Mouse (Mus musculus) forebrain, embryonic 14.5 days (tissue): Measurements from ENCODE around the gene Adcy5. TPM values are rescaled to one million over a fixed set of nuclear protein-coding genes. Genes with fewer than 3 reads are reported as not detected.

Experiments
- ATAC-seq: fragments of 200-750 bp; cut with Nextera tagmentation; 2 replicates; pipeline ENCODE4 v1.8.0; 2017; ENCODE audit warnings: mild to moderate bottlenecking, moderate library complexity
- DNase-seq: peaks from one replicate; pipeline ENCODE4 v3.0.0-alpha.2; 2015; ENCODE audit warnings: low spot score
- H3K27ac ChIP-seq: fragments of 300-500 bp; sonication (generic); 2 replicates; pipeline ENCODE4 v1.5.1; 2014; ENCODE audit warnings: low read depth, mild to moderate bottlenecking, control low read depth, low read length, moderate library complexity
- H3K27me3 ChIP-seq: fragments of 300-500 bp; sonication (generic); replicated peaks from 2 replicates; pipeline ENCODE4 v1.6.1; 2014; ENCODE audit warnings: low read length, control low read depth, mixed read lengths; ENCODE audit not compliant: control insufficient read depth, insufficient read depth
- H3K36me3 ChIP-seq: fragments of 300-500 bp; sonication (generic); 2 replicates; pipeline ENCODE4 v1.6.1; 2014; ENCODE audit warnings: low read length, control low read depth; ENCODE audit not compliant: control insufficient read depth, insufficient read depth
- H3K4me1 ChIP-seq: fragments of 300-500 bp; sonication (generic); 2 replicates; pipeline ENCODE4 v1.6.1; 2014; ENCODE audit warnings: antibody characterized with exemption, low read length, control low read depth; ENCODE audit not compliant: control insufficient read depth, insufficient read depth
- H3K4me2 ChIP-seq: fragments of 300-500 bp; sonication (generic); 2 replicates; pipeline ENCODE4 v1.6.1; 2014; ENCODE audit warnings: mild to moderate bottlenecking, control low read depth, low read length
- H3K4me3 ChIP-seq: fragments of 300-500 bp; sonication (generic); 2 replicates; pipeline ENCODE4 v1.5.1; 2014; ENCODE audit warnings: low read depth, low read length, control low read depth
- H3K9ac ChIP-seq: fragments of 300-500 bp; sonication (generic); 2 replicates; pipeline ENCODE4 v1.6.1; 2014; ENCODE audit warnings: mild to moderate bottlenecking, low read length, control low read depth, moderate library complexity
- H3K9me3 ChIP-seq: fragments of 300-500 bp; sonication (generic); replicated peaks from 2 replicates; pipeline ENCODE4 v1.6.1; 2016; ENCODE audit warnings: low read length, control low read depth, mixed read lengths; ENCODE audit not compliant: control insufficient read depth
- WGBS: fragments of 180-500 bp; shearing (Covaris S2); extraction: QIAGEN DNeasy Blood & Tissue Kit; methylation state at CpG from one replicate; pipeline ENCODE4 v1.1.7; 2014; 5-methylcytosine and 5-hydroxymethylcytosine counted together
- polyA plus RNA-seq: library from polyadenylated mRNA; unstranded; fragments of >200 nt; fragmentation: Nextera tagmentation; extraction: Ambion mirVana; gene quantifications from 2 replicates; pipeline ENCODE4 v1.2.1, GENCODE M21; 2014

Gene Adcy5
- polyA plus RNA-seq, 1 experiment from 2014 or later, result 4.4 TPM

DNA sequence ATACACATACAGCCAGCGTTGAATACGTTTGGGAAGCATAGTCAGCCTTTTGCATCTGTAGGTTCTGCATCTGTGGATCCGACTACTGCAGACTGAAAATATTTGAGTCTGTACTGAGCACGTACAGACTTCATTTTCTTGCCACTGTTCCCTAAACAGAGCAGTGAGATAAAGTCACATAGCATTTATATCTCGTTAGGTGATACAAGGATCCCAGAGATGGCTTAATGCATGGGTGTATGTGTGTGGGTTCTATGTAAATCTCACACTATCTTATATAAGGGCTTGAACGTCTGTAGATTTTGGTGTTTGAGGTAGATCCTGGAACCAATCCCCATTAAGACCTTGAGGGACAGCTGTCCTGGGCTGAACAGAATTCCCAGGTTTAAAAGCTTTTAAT lies 10.7 kb downstream of the Adcy5 start:
- Histone ChIP-seq H3K4me2 (no peak overlapping the region), H3K36me3 (no peaks in the 10 kb centered on the region), H3K9ac (no peak overlapping the region), H3K4me1 (peaks cover 17% of the 10 kb centered on the region), H3K27ac (no peak overlapping the region), H3K9me3 (no peaks in the 10 kb centered on the region), H3K4me3 (no peak overlapping the region), H3K27me3 (no peaks in the 10 kb centered on the region)
- DNase-seq, result no peak
- no peak for ATAC-seq
- 83% methylated on average over 6 of the region's 6 CpGs for WGBS

DNA sequence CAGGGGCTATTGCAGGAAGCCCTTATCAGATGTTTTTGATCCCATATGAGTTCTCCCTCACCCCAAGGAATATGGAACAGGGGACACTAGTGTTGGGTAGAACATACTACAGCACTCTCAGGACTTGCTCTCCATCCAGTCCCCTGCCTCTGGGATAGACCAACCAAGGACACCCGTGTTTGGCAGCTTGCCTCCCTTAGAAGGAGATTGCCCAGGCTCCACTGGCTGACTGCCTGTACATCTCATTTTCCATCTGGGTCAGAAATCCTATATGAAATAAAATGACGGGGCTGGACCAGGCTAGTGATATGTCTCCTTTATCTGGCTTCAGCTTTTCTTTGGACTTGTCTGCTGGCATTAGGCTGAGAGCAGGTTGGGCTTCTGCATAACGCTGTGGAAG lies 11.1 kb downstream of the Adcy5 start:
- WGBS, result 71% methylated on average over 3 of the region's 3 CpGs
- Histone ChIP-seq H3K4me1 (peaks cover 13% of the 10 kb centered on the region), H3K27me3 (no peaks in the 10 kb centered on the region), H3K9me3 (no peaks in the 10 kb centered on the region), H3K27ac (no peak overlapping the region), H3K36me3 (no peaks in the 10 kb centered on the region), H3K4me3 (no peak overlapping the region), H3K9ac (no peak overlapping the region), H3K4me2 (no peak overlapping the region)
- DNase-seq, result no peak
- no peak for ATAC-seq

DNA sequence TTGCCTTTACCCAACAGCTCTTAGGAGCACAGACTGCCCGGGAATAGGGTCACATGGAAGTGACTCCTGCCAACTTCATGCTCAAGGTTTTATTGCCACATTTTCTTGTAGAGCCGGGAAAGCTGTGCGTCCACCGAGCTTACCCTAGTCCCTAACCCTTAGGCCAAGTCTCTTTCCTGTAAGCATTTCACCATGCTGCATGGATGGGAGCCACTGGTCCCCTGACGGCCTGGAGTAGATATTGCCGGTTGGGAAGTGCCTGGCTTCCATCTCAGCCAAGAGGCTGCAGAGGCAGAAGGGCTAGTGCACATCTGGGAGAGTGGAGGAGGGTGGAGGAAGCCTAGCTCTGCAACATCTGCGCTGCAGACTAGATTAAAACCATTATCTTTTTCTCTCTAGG lies 14.8 kb downstream of the Adcy5 start:
- Histone ChIP-seq H3K36me3 (no peaks in the 10 kb centered on the region), H3K4me2 (no peak overlapping the region), H3K4me1 (peaks cover 3% of the 10 kb centered on the region; the same call in 1 of the 2 replicates), H3K9ac (no peak overlapping the region), H3K9me3 (no peaks in the 10 kb centered on the region), H3K27me3 (no peaks in the 10 kb centered on the region), H3K4me3 (no peak overlapping the region), H3K27ac (no peak overlapping the region)
- WGBS, result 88% methylated on average over 7 of the region's 7 CpGs
- DNase-seq (no peak), ATAC-seq (no peak)

DNA sequence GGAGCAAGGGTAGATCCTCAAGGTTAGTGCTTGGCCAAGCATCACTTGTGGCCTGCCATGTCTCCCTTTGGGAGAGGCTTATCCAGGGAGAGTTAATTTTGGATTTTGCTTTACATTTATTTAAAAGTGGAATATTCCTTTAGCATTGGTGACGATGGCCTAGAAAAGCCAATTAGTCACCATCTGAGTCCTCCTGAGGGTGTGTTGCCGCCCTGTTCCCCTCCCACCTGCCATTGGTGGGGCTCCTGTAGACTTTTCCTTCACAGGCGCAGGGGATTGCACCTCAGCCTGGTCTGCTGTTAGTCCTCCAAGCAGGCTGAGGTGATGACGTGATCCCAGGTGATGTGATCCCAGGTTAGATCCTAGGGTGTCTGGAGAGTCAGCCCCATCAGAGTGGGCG lies 17.5 kb downstream of the Adcy5 start:
- 92% methylated on average over 5 of the region's 5 CpGs for WGBS
- ATAC-seq (no peak), DNase-seq (no peak)
- Histone ChIP-seq H3K27me3 (no peaks in the 10 kb centered on the region), H3K4me1 (no peaks in the 10 kb centered on the region), H3K9ac (no peak overlapping the region), H3K36me3 (no peaks in the 10 kb centered on the region), H3K4me2 (no peak overlapping the region), H3K27ac (no peak overlapping the region), H3K4me3 (no peak overlapping the region), H3K9me3 (no peaks in the 10 kb centered on the region)

DNA sequence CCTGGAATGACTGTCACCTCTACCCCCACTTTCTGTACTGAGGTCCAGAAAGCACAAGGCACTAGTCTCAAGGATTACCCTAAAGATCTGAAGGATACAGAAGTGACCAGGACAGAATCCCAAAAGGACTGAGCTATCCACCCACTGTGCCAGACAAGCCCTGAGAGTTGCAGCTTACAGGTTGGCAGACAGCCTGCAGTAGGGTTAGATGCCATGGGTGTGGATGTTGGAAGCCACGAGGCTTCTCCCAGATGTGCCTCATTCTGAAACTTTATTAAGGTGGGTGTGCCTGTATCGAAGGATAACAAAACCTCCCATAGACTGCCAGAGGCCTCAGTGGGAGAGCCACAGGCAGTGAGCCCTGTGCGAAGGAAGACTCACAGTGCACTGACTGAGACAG lies 23.8 kb downstream of the Adcy5 start:
- ATAC-seq, result no peak
- Histone ChIP-seq H3K27ac (no peak overlapping the region), H3K9me3 (no peaks in the 10 kb centered on the region), H3K4me1 (peaks cover 2% of the 10 kb centered on the region; the same call in 1 of the 2 replicates), H3K27me3 (no peaks in the 10 kb centered on the region), H3K4me3 (no peak overlapping the region), H3K36me3 (no peaks in the 10 kb centered on the region), H3K9ac (no peak overlapping the region), H3K4me2 (no peak overlapping the region)
- 81% methylated on average over 3 of the region's 3 CpGs for WGBS
- no peak for DNase-seq

DNA sequence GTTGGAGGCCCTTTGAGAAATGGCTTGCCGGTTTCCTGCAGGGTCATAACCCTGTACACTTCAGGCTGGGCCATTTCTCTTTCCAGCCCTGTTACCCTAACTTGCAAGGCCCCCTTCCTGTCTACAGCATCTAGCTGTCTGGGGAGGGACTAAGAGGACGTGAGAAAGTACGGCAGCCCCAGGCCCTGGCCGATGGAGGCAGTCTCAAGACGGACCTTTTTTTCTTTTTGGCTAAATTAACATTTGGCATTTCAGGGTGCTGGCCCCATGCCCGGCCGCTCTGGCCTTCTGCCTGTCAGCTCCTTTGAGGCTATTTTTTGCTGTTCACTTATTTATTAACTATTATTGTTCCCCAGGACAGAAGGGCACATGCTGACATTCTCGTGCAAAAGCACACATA lies 24.4 kb downstream of the Adcy5 start:
- DNase-seq (no peak), ATAC-seq (no peak)
- Histone ChIP-seq H3K4me3 (no peak overlapping the region), H3K9ac (no peak overlapping the region), H3K9me3 (no peaks in the 10 kb centered on the region), H3K36me3 (no peaks in the 10 kb centered on the region), H3K27me3 (no peaks in the 10 kb centered on the region), H3K4me2 (no peak overlapping the region), H3K27ac (no peak overlapping the region), H3K4me1 (peaks cover 2% of the 10 kb centered on the region; the same call in 1 of the 2 replicates)
- 40% methylated on average over 8 of the region's 8 CpGs for WGBS

DNA sequence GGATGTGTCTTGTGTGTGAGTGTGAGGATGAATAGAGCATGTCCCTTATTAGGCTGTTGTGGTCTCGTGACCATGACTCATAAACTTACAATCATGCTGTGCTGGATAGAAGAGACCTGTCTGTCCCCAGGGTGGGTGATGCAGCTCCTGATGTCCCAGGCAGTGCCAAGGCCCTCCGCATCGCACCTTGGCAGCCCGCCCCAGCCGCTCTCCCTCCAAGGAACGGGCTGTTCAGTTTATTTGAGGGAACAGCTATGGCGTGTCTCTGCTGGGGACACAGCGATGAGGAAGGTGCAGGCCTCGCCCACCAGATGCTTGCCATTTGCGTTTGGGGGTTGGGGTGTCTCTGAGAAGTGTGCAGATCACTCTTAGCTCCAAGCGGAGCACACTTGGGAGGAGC lies 28.5 kb downstream of the Adcy5 start:
- Histone ChIP-seq H3K36me3 (no peaks in the 10 kb centered on the region), H3K9me3 (no peaks in the 10 kb centered on the region), H3K4me3 (no peak overlapping the region), H3K4me1 (peaks cover 2% of the 10 kb centered on the region; the same call in 1 of the 2 replicates), H3K9ac (no peak overlapping the region), H3K4me2 (no peak overlapping the region), H3K27ac (no peak overlapping the region), H3K27me3 (no peaks in the 10 kb centered on the region)
- no peak for DNase-seq
- WGBS, result 69% methylated on average over 11 of the region's 11 CpGs
- no peak for ATAC-seq

DNA sequence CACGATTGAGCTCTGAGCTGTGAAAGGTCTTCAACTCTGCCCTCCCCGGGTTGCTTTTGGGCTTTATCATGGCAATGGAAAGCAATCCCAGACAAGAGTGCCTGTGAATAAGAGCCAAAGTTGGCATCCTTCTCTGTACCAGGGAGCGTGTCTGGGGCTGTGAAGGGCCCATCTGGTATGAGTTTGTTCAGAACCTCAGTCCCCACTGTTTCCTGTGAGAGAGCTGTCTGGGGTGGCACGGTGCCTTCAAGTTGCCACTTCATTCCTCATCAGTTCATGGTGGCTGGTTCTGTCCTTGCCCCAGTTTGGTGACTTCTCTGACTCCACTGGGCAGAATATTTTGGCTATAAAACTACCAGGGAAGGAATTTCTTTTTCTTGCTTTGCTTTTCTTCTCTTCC lies 33.4 kb downstream of the Adcy5 start:
- Histone ChIP-seq H3K4me3 (no peak overlapping the region), H3K4me2 (no peak overlapping the region), H3K9me3 (no peaks in the 10 kb centered on the region), H3K4me1 (no peaks in the 10 kb centered on the region), H3K9ac (no peak overlapping the region), H3K27ac (no peak overlapping the region), H3K36me3 (no peaks in the 10 kb centered on the region), H3K27me3 (no peaks in the 10 kb centered on the region)
- DNase-seq (peak; percentile 29), ATAC-seq (no peak)
- WGBS, result 83% methylated on average over 4 of the region's 4 CpGs

DNA sequence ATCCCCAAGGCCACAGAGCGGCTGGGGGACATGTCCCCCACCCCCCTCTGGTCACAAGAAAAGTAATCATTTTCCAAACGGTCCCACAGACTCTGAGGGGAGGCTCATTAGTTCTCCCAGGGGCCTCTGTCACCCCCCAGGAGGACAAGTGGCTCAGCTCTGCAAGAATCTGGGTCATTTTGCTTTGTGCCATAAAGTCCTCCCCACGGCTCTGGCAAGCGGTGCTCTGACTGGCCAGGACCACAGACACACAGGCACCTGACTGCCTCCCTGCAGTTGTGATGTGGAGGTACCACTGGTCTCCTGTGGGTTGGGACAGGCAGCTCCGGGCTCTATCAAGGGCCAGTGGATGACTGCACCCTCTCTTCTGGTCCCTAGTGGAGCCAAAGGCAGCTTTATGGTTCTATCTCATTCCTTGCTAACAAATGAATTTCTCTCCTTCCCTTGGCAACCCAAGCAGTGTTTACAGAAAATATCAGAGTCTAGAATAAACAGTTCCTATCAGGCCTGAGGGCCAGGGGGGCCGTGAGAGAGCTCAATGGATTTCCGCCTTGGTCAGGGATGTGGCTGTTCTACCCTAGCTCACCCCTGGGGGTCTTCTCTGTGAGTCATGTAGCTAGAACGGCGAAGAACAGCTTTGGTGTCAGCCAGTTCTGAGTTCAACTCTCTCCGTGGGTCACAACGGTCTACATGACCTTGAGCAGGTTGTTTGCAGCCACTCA lies 34.9 kb downstream of the Adcy5 start:
- DNase-seq, result no peak
- Histone ChIP-seq H3K36me3 (no peaks in the 10 kb centered on the region), H3K4me3 (no peak overlapping the region), H3K9me3 (no peaks in the 10 kb centered on the region), H3K9ac (no peak overlapping the region), H3K4me1 (no peaks in the 10 kb centered on the region), H3K27me3 (no peaks in the 10 kb centered on the region), H3K27ac (no peak overlapping the region), H3K4me2 (no peak overlapping the region)
- 75% methylated on average over 11 of the region's 11 CpGs for WGBS
- ATAC-seq, result no peak
